Mouse (Mus musculus): ENCODE data around the gene Pif1. TPM values are rescaled to one million over a fixed set of nuclear protein-coding genes. Genes with fewer than 3 reads are reported as not detected.

The Pif1 gene
- 8.7 and 9.2 TPM in 2 replicates for polyA plus RNA-seq (2014; fragmentation: Nextera tagmentation; extraction: Ambion mirVana)

- WGBS = 8% methylated on average over 27 of the region's 28 CpGs
- Histone ChIP-seq H3K36me3 (ENCODE audit: control insufficient read depth, insufficient read depth, low read length) (peaks cover 18% of the 10 kb centered on the region), H3K27ac (replicated peaks in 1 of 2; ENCODE audit: control insufficient read depth in 1 of 2, insufficient read depth in 1 of 2, low read depth in 2 of 2, low read length in 2 of 2) (peak within 1 kb of the TSS; percentile 18 to 66)
Measured at GRCm38 (mm10) chr9:65586406-65587269, at the start of gene Pif1. TSS of gene Pif1 (plus strand) at chr9:65587160.

GRCm38 (mm10) chr9:65537901-65538630, 48.9 kb upstream of the Pif1 start:
- Histone ChIP-seq H3K27me3 (ENCODE audit: control insufficient read depth, insufficient read depth, low read length) (no peaks in the 10 kb centered on the region), H3K4me1 (ENCODE audit: control insufficient read depth in 2 of 2, insufficient read depth in 2 of 2, low read length in 2 of 2) (peaks cover 13 to 19% of the 10 kb centered on the region in 2 experiments), H3K4me3 (ENCODE audit: control insufficient read depth in 1 of 2, insufficient read depth in 1 of 2, low read depth in 1 of 2, low read length in 2 of 2) (no peak overlapping the region), H3K9ac (ENCODE audit: low read length) (no peak overlapping the region), H3K27ac (replicated peaks in 1 of 2; ENCODE audit: control insufficient read depth in 1 of 2, insufficient read depth in 1 of 2, low read depth in 2 of 2, low read length in 2 of 2) (no peak overlapping the region), H3K36me3 (ENCODE audit: control insufficient read depth, insufficient read depth, low read length) (no peaks in the 10 kb centered on the region), H3K4me2 (ENCODE audit: low read length) (no peak overlapping the region), H3K9me3 (ENCODE audit: control insufficient read depth, low read length) (no peaks in the 10 kb centered on the region)
- 84% methylated on average over 8 of the region's 8 CpGs for WGBS
- ATAC-seq (ENCODE audit: insufficient number of reproducible peaks, insufficient read depth, low FRiP score, low read depth) = no peak

More at GRCm38 (mm10) chr9:65586406-65587269, at the start of gene Pif1:
- peak within 1 kb of the TSS; percentile 96 for H3K4me2 ChIP-seq (ENCODE audit: low read length)
- ATAC-seq (ENCODE audit: insufficient number of reproducible peaks, insufficient read depth, low FRiP score, low read depth) = 0 out of 2 replicates have a peak, but pooled peaks have one; percentile 52
- peaks cover 11 to 20% of the 10 kb centered on the region in 2 experiments; a peak in 3 of 4 replicates for H3K4me1 ChIP-seq (ENCODE audit: control insufficient read depth in 2 of 2, insufficient read depth in 2 of 2, low read length in 2 of 2)
- H3K9me3 ChIP-seq (ENCODE audit: control insufficient read depth, low read length) = no peaks in the 10 kb centered on the region
- no peaks in the 10 kb centered on the region for H3K27me3 ChIP-seq (ENCODE audit: control insufficient read depth, insufficient read depth, low read length)
- peak within 1 kb of the TSS; percentile 79 for H3K9ac ChIP-seq (ENCODE audit: low read length)
- peak within 1 kb of the TSS; percentile 61 to 71 for H3K4me3 ChIP-seq (ENCODE audit: control insufficient read depth in 1 of 2, insufficient read depth in 1 of 2, low read depth in 1 of 2, low read length in 2 of 2)

GRCm38 (mm10) chr9:65539697-65540096, 47.3 kb upstream of the Pif1 start:
- peaks cover 13 to 21% of the 10 kb centered on the region in 2 experiments for H3K4me1 ChIP-seq (ENCODE audit: control insufficient read depth in 2 of 2, insufficient read depth in 2 of 2, low read length in 2 of 2)
- no peak for ATAC-seq (ENCODE audit: insufficient number of reproducible peaks, insufficient read depth, low FRiP score, low read depth)
- H3K9me3 ChIP-seq (ENCODE audit: control insufficient read depth, low read length) = no peaks in the 10 kb centered on the region
- H3K27me3 ChIP-seq (ENCODE audit: control insufficient read depth, insufficient read depth, low read length) = no peaks in the 10 kb centered on the region
- H3K4me3 ChIP-seq (ENCODE audit: control insufficient read depth in 1 of 2, insufficient read depth in 1 of 2, low read depth in 1 of 2, low read length in 2 of 2) = no peak overlapping the region
- H3K27ac ChIP-seq (replicated peaks in 1 of 2; ENCODE audit: control insufficient read depth in 1 of 2, insufficient read depth in 1 of 2, low read depth in 2 of 2, low read length in 2 of 2) = no peak overlapping the region
- WGBS = 71% methylated on average over 9 of the region's 9 CpGs
- H3K36me3 ChIP-seq (ENCODE audit: control insufficient read depth, insufficient read depth, low read length) = no peaks in the 10 kb centered on the region
- H3K9ac ChIP-seq (ENCODE audit: low read length) = no peak overlapping the region
- no peak overlapping the region for H3K4me2 ChIP-seq (ENCODE audit: low read length)

DNA sequence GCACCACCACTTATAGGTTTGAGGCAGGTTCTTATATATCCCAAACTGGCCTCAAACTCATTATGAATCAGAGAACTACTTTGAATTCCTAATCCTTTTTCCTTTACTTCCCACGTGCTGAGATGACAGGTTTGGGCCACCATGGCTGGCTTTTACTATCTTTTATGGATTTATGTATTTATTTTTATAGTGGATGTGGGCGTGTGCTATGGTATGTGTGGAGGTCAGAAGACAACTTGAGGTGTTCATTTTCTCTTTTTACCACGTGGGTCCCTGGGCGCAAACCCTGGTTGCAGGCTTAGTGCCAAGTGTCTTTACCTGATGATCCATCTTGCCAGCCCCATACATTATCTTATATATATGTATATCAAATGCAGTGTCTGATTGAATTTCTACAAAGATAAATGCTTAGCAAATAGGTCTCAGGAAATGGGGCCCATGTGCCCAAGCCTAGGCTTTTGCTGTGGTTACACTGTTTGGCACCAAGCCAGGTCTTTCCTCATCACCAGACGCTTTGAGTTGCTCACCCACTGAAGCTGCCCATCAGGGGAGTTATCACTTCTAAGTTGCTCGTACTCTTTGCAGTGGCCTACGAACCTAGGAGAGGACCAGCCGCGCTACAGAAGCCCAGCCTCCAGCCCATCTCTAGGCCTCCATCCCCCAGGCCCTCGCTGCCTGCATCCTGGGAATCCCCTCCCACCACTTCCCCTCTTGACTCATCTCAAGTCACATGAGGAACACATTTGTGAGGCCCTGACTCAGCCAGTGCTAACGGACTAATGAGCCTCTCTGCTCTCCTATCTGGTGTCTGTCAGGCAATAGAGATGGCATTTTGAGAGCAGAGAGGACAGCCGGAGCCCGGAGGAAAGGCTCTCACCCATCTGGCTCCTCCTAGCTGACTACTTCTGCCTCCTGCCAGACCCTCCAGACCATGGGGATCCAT, 45.6 kb upstream of the Pif1 start:
- peak overlapping the region; percentile 88 to 91 for H3K27ac ChIP-seq (replicated peaks in 1 of 2; ENCODE audit: control insufficient read depth in 1 of 2, insufficient read depth in 1 of 2, low read depth in 2 of 2, low read length in 2 of 2)
- no peaks in the 10 kb centered on the region for H3K36me3 ChIP-seq (ENCODE audit: control insufficient read depth, insufficient read depth, low read length)
- H3K4me3 ChIP-seq (ENCODE audit: control insufficient read depth in 1 of 2, insufficient read depth in 1 of 2, low read depth in 1 of 2, low read length in 2 of 2) = no peak overlapping the region
- H3K27me3 ChIP-seq (ENCODE audit: control insufficient read depth, insufficient read depth, low read length) = no peaks in the 10 kb centered on the region
- peaks cover 22 to 33% of the 10 kb centered on the region in 2 experiments for H3K4me1 ChIP-seq (ENCODE audit: control insufficient read depth in 2 of 2, insufficient read depth in 2 of 2, low read length in 2 of 2)
- peak; percentile 39; the same call in 1 of the 2 replicates for ATAC-seq (ENCODE audit: insufficient number of reproducible peaks, insufficient read depth, low FRiP score, low read depth)
- 29% methylated on average over 13 of the region's 13 CpGs for WGBS
- H3K9ac ChIP-seq (ENCODE audit: low read length) = no peak overlapping the region
- peak overlapping the region; percentile 22; the same call in 1 of the 2 replicates for H3K4me2 ChIP-seq (ENCODE audit: low read length)
- no peaks in the 10 kb centered on the region for H3K9me3 ChIP-seq (ENCODE audit: control insufficient read depth, low read length)

- Histone ChIP-seq H3K4me3 (ENCODE audit: control insufficient read depth in 1 of 2, insufficient read depth in 1 of 2, low read depth in 1 of 2, low read length in 2 of 2) (no peak overlapping the region), H3K9me3 (ENCODE audit: control insufficient read depth, low read length) (no peaks in the 10 kb centered on the region), H3K4me1 (ENCODE audit: control insufficient read depth in 2 of 2, insufficient read depth in 2 of 2, low read length in 2 of 2) (peaks cover 25 to 40% of the 10 kb centered on the region in 2 experiments), H3K27me3 (ENCODE audit: control insufficient read depth, insufficient read depth, low read length) (no peaks in the 10 kb centered on the region), H3K36me3 (ENCODE audit: control insufficient read depth, insufficient read depth, low read length) (no peaks in the 10 kb centered on the region), H3K4me2 (ENCODE audit: low read length) (peak overlapping the region; percentile 22; the same call in 1 of the 2 replicates), H3K27ac (replicated peaks in 1 of 2; ENCODE audit: control insufficient read depth in 1 of 2, insufficient read depth in 1 of 2, low read depth in 2 of 2, low read length in 2 of 2) (peak overlapping the region; percentile 88 to 91), H3K9ac (ENCODE audit: low read length) (no peak overlapping the region)
- 16% methylated on average over 7 of the region's 7 CpGs for WGBS
- no peak for ATAC-seq (ENCODE audit: insufficient number of reproducible peaks, insufficient read depth, low FRiP score, low read depth)
Measured at GRCm38 (mm10) chr9:65542111-65542524, 44.8 kb upstream of the Pif1 start.

DNA sequence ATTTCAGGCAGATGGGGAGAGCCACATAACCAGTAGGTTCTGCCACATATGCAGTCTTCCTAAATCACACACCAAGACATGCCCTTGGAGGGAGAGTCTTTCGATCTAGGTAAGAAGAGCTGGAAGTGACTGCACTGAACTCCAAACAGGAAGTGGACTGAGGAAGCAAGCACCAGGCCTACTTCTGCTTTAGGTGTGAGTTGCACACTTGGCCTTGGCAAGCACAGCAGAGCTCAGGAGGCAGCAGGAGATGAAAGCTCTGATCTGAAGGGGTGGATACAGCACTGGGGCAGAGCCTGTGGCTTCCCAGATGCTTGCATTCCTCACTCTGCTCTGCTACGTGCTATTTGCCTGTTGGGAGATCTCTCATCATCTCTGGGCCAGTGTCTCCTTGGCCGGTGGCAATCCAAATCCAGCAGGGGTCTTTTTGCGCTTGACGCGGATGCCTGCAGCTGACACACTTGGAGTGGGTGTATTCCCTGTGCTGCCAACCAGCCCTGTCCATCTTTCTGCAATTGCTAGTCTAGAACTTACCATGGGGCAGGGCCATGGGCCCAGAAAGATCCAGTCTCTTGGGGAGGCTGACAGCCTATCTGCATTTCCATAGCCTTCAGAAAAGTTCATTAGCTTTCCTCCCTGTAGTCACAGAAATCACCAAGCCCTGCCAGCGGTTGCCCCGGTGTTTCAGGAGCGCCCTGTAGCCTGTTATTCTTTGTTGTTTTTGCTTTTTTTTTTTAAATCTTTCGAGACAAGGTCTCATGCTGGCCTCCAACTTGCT, 41.1 kb upstream of the Pif1 start:
- H3K9ac ChIP-seq (ENCODE audit: low read length) = no peak overlapping the region
- H3K4me3 ChIP-seq (ENCODE audit: control insufficient read depth in 1 of 2, insufficient read depth in 1 of 2, low read depth in 1 of 2, low read length in 2 of 2) = no peak overlapping the region
- peak overlapping the region; percentile 29 to 45; a peak in 3 of 4 replicates for H3K27ac ChIP-seq (replicated peaks in 1 of 2; ENCODE audit: control insufficient read depth in 1 of 2, insufficient read depth in 1 of 2, low read depth in 2 of 2, low read length in 2 of 2)
- ATAC-seq (ENCODE audit: insufficient number of reproducible peaks, insufficient read depth, low FRiP score, low read depth) = no peak
- H3K27me3 ChIP-seq (ENCODE audit: control insufficient read depth, insufficient read depth, low read length) = no peaks in the 10 kb centered on the region
- no peak overlapping the region for H3K4me2 ChIP-seq (ENCODE audit: low read length)
- 68% methylated on average over 10 of the region's 10 CpGs for WGBS
- H3K36me3 ChIP-seq (ENCODE audit: control insufficient read depth, insufficient read depth, low read length) = no peaks in the 10 kb centered on the region
- peaks cover 34 to 60% of the 10 kb centered on the region in 2 experiments for H3K4me1 ChIP-seq (ENCODE audit: control insufficient read depth in 2 of 2, insufficient read depth in 2 of 2, low read length in 2 of 2)
- H3K9me3 ChIP-seq (ENCODE audit: control insufficient read depth, low read length) = no peaks in the 10 kb centered on the region
